Mouse (Mus musculus) heart, adult 2 months (tissue): ENCODE measurements around the gene Ccdc114.

Experiments
- CTCF ChIP-seq: fragments of 200-600 bp; IDR thresholded peaks from 2 replicates; pipeline ENCODE4 v1.8.1; 2022; ENCODE audit warnings: antibody characterized with exemption, mild to moderate bottlenecking, moderate library complexity
- EP300 ChIP-seq: fragments of 200-500 bp; IDR thresholded peaks from 2 replicates; pipeline ENCODE4 v1.6.1; 2011; ENCODE audit warnings: low read depth, low read length, control low read depth; ENCODE audit not compliant: insufficient read depth
- POLR2A ChIP-seq: fragments of 200-500 bp; IDR thresholded peaks from 2 replicates; pipeline ENCODE4 v1.6.1; 2011; ENCODE audit warnings: mild to moderate bottlenecking, low read depth, low read length, control low read depth; ENCODE audit not compliant: insufficient read depth

- no peak for TF ChIP-seq POLR2A
- TF ChIP-seq CTCF = no peak
- no peak for TF ChIP-seq EP300
Observed at GRCm38 (mm10) chr7:45892651-45893050, 31.2 kb upstream of the Ccdc114 start.
